Mouse (Mus musculus) adrenal gland, adult 10 weeks (tissue): ENCODE results near the gene Olfr202. TPM values are rescaled to one million over a fixed set of nuclear protein-coding genes. Genes with fewer than 3 reads are reported as not detected.

Experiments used
- polyA plus RNA-seq: library from polyadenylated mRNA; stranded (reverse); fragments of 350-450 nt; fragmentation: Illumina TruSeq; extraction: RNeasy Lipid Tissue Mini Kit (QIAGEN cat#74804); gene quantifications from one replicate; pipeline ENCODE4 v1.2.3, GENCODE M21; 2014; ENCODE audit warnings: low read depth, low replicate concordance

The Olfr202 gene
- not detected for polyA plus RNA-seq

GRCm38 (mm10) chr16:59286693-59287092, at the start of gene Olfr202:
Gene Olfr202 (minus strand): TSS chr16:59286793.

GRCm38 (mm10) chr16:59331038-59331437, 44.4 kb upstream of the Olfr202 start, which contains the start of gene Olfr205:
Gene Olfr205 (minus strand): TSS chr16:59331138.

GRCm38 (mm10) chr16:59318148-59318547, 31.6 kb upstream of the Olfr202 start, which contains the start of gene Olfr204:
Gene Olfr204 (minus strand): TSS chr16:59318248.

GRCm38 (mm10) chr16:59298581-59298980, 12.0 kb upstream of the Olfr202 start, which contains the start of gene Olfr203:
Gene Olfr203 (plus strand): TSS chr16:59298881.

GRCm38 (mm10) chr16:59272532-59272931, 14.1 kb downstream of the Olfr202 start, which contains the start of gene Olfr201:
Gene Olfr201 (minus strand): TSS chr16:59272632.

Other genes with a start within 250 kb of the Olfr202 start
- not detected for gene Olfr187, start 247.0 kb downstream of the Olfr202 start, polyA plus RNA-seq
- not detected for gene Olfr190, start 208.8 kb downstream of the Olfr202 start, polyA plus RNA-seq
- gene Olfr191, start 197.0 kb downstream of the Olfr202 start, polyA plus RNA-seq: not detected
- gene Olfr193, start 174.9 kb downstream of the Olfr202 start, polyA plus RNA-seq: not detected
- not detected for gene Olfr194, start 165.7 kb downstream of the Olfr202 start, polyA plus RNA-seq
- gene Olfr195, start 139.7 kb downstream of the Olfr202 start, polyA plus RNA-seq: not detected
- not detected for gene Olfr196, start 116.3 kb downstream of the Olfr202 start, polyA plus RNA-seq
- not detected for gene Olfr198, start 83.3 kb downstream of the Olfr202 start, polyA plus RNA-seq
- not detected for gene Olfr199, start 67.0 kb downstream of the Olfr202 start, polyA plus RNA-seq
- gene Olfr201, start 14.2 kb downstream of the Olfr202 start, polyA plus RNA-seq: not detected
- gene Olfr203, start 12.1 kb upstream of the Olfr202 start, polyA plus RNA-seq: not detected
- gene Olfr204, start 31.5 kb upstream of the Olfr202 start, polyA plus RNA-seq: not detected
- gene Olfr205, start 44.3 kb upstream of the Olfr202 start, polyA plus RNA-seq: not detected
- not detected for gene Olfr206, start 62.5 kb upstream of the Olfr202 start, polyA plus RNA-seq
- not detected for gene Olfr209, start 77.2 kb upstream of the Olfr202 start, polyA plus RNA-seq
- not detected for gene Gabrr3, start 120.5 kb upstream of the Olfr202 start, polyA plus RNA-seq
- gene Riox2, start 185.0 kb upstream of the Olfr202 start, polyA plus RNA-seq: 40.1 TPM